Mouse (Mus musculus) forebrain, postnatal 0 days (tissue): ENCODE measurements at regions not wholly inside any gene's neighbourhood (a gene's known extent, or its start where the extent isn't known, plus 50 kb on each side); places are given as distances from the start of the nearest gene placed in this dataset.

Experiments
- ATAC-seq: fragments of 200-750 bp; cut with Nextera tagmentation; 2 replicates; pipeline ENCODE4 v1.8.0; 2017; ENCODE audit warnings: mild to moderate bottlenecking, moderate library complexity
- DNase-seq: peaks from one replicate; pipeline ENCODE4 v3.0.0-alpha.2; 2015
- H3K27ac ChIP-seq: fragments of 300-500 bp; sonication (generic); 2 replicates; pipeline ENCODE4 v1.5.1; 2014; ENCODE audit warnings: low read depth, mild to moderate bottlenecking, antibody characterized with exemption, low read length, moderate library complexity, mixed read lengths
- H3K27me3 ChIP-seq: fragments of 300-500 bp; sonication (generic); 2 replicates; pipeline ENCODE4 v1.6.1; 2014; ENCODE audit warnings: mild to moderate bottlenecking, low read length, mixed read lengths; ENCODE audit not compliant: insufficient read depth
- H3K36me3 ChIP-seq: fragments of 300-500 bp; sonication (generic); 2 replicates; pipeline ENCODE4 v1.6.1; 2014; ENCODE audit warnings: mild to moderate bottlenecking, moderate library complexity; ENCODE audit not compliant: insufficient read depth
- H3K4me1 ChIP-seq: fragments of 300-500 bp; sonication (generic); 2 replicates; pipeline ENCODE4 v1.6.1; 2014; ENCODE audit warnings: antibody characterized with exemption; ENCODE audit not compliant: insufficient read depth
- H3K4me2 ChIP-seq: fragments of 300-500 bp; sonication (generic); 2 replicates; pipeline ENCODE4 v1.6.1; 2014; ENCODE audit warnings: low read depth, mild to moderate bottlenecking, moderate library complexity
- H3K4me3 ChIP-seq: fragments of 300-500 bp; sonication (generic); 2 replicates; pipeline ENCODE4 v1.5.1; 2014; ENCODE audit warnings: low read depth, low read length, mixed read lengths
- H3K9ac ChIP-seq: fragments of 300-500 bp; sonication (generic); 2 replicates; pipeline ENCODE4 v1.6.1; 2014; ENCODE audit warnings: mild to moderate bottlenecking
- H3K9me3 ChIP-seq: fragments of 300-500 bp; sonication (generic); 2 replicates; pipeline ENCODE4 v1.6.1; 2016; ENCODE audit warnings: low read length
- CTCF ChIP-seq: sonication (generic); IDR thresholded peaks from 2 replicates; pipeline ENCODE4 v1.5.1; 2016; ENCODE audit warnings: antibody characterized with exemption, control low read depth, low read depth
- WGBS: fragments of 180-500 bp; shearing (Covaris S2); extraction: QIAGEN DNeasy Blood & Tissue Kit; methylation state at CpG from one replicate; pipeline ENCODE4 v1.1.7; 2014; 5-methylcytosine and 5-hydroxymethylcytosine counted together

DNA sequence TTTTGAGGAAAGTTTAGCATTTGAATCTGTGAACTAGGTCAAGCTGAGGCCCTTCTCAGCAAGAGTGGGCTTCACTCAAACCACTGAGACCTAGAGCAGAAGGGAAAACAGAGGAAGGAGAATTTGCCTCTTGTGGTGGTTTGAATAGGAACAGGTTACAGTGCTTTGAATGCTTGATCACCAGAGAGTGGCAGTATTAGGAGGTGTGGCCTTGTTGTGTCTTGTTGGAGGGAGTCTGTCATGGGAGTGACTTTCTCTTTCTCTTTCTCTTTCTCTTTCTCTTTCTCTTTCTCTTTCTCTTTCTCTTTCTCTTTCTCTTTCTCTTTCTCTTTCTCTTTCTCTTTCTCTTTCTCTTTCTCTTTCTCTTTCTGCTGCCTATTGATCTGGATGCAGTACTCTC lies 94.0 kb upstream of the Ralgapa2 start:
- no peak overlapping the region for H3K4me3 ChIP-seq
- DNase-seq (no peak), ATAC-seq (no peak)
- H3K4me1 ChIP-seq = no peaks in the 10 kb centered on the region
- no peak overlapping the region for H3K4me2 ChIP-seq
- no peaks in the 10 kb centered on the region for H3K27me3 ChIP-seq
- H3K9me3 ChIP-seq = no peaks in the 10 kb centered on the region
- no peak overlapping the region for H3K27ac ChIP-seq
- no peaks in the 10 kb centered on the region for H3K36me3 ChIP-seq
- H3K9ac ChIP-seq = no peak overlapping the region
- no peak for TF ChIP-seq CTCF

DNA sequence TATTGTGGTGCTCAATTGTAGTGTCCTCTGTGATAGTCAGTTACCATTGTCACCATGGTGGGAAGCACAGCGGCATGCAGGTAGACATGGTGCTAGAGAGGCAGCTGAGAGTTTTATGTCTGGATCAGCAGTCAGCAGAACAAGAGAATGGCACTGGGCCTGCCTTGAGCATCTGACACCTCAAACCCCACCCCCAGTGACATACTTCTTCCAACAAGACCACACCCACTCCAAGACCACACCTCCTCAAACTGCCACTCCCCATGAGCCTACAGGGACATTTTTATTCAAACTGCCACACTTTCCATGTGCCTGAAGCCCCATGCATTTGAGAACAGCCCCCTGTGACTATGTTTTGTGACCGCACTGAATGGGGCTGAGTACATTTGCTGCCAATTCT lies 98.8 kb upstream of the Ralgapa2 start:
- no peaks in the 10 kb centered on the region; the same call in 1 of the 2 replicates for H3K4me1 ChIP-seq
- no peak for TF ChIP-seq CTCF
- WGBS = 97% methylated on average over 2 of the region's 2 CpGs
- no peak overlapping the region for H3K9ac ChIP-seq
- H3K36me3 ChIP-seq = no peaks in the 10 kb centered on the region
- H3K27ac ChIP-seq = no peak overlapping the region
- DNase-seq = no peak
- no peak for ATAC-seq
- no peaks in the 10 kb centered on the region for H3K9me3 ChIP-seq
- H3K4me3 ChIP-seq = no peak overlapping the region
- no peak overlapping the region for H3K4me2 ChIP-seq
- no peaks in the 10 kb centered on the region for H3K27me3 ChIP-seq

DNA sequence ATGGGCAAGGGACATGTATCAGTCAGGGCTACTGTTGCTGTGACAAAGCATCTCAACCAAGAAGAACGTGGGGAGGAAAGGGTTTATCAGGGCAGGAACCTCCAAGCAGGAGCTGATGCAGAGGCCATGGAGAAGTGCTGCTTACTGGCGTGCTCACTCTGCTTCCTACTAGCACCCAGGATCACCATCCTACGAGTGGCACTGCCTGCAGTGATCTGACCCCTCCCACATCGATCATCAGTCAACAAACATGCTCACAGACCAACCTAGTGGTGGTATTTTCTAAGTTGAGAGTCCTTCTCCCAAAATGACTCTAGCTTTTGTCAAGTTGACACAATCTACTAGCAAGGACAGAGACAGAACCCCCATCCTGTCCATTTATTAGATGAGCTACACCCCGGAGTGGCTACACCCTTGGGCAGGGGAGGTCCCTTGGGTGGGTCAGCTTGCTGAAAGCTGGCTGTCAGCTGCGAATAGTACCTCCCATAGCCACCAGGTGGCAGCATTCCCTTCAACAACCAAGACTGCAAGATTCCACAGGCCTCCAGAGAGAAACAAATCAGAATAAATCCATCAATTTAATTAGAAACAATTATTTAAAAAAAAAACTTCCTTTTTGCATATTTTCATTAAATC lies 99.9 kb upstream of the Ralgapa2 start:
- Histone ChIP-seq H3K4me2 (no peak overlapping the region), H3K9ac (no peak overlapping the region), H3K4me3 (no peak overlapping the region), H3K27ac (no peak overlapping the region), H3K27me3 (no peaks in the 10 kb centered on the region), H3K36me3 (no peaks in the 10 kb centered on the region), H3K4me1 (no peaks in the 10 kb centered on the region; the same call in 1 of the 2 replicates), H3K9me3 (no peaks in the 10 kb centered on the region)
- peak; percentile 83 for DNase-seq
- peak; percentile 64; the same call in 1 of the 2 replicates for ATAC-seq
- peak; percentile 86 for TF ChIP-seq CTCF
- 39% methylated on average over 6 of the region's 6 CpGs for WGBS

DNA sequence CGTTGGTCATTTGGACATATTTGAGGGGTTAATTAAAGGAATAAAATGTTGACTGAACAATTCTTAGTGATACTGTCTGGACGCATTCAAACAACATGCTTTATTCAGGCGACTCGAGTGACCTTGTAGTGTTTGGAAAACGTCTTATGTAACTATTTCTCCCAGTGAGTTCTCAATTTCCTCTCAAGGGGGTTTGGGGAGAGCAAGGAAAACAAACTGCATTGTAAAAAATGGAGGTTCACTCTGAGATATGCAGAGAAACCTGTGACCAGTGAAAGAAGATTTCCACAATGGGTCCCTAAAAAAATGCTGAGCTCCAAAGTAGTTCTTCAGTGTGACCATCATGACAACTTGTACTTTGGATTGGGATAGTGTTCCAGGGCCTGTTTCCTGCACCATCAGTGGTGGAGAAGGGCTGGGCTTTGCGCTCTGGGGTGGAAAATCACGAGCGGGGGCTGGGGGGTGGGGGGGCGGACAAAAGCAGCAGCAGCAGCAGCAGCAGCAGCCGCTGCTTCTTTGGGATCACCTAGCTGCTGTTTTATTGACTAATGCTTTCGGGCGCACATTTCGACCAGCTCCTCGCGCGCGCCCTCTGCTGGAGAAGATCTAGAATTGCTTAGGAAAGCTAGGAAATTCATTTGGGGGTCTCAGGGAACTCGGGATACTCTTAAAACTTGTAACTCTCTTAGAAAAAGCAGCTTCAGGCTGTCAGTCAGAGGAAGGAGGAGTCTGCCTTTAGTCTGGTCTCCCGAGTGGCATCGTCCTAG lies 100.6 kb upstream of the Ralgapa2 start:
- ATAC-seq (0 out of 2 replicates have a peak, but pooled peaks have one; percentile 18), DNase-seq (peak; percentile 64)
- no peak overlapping the region for H3K9ac ChIP-seq
- no peak overlapping the region for H3K4me3 ChIP-seq
- H3K27ac ChIP-seq = no peak overlapping the region
- H3K4me1 ChIP-seq = no peaks in the 10 kb centered on the region; the same call in 1 of the 2 replicates
- H3K36me3 ChIP-seq = no peaks in the 10 kb centered on the region
- H3K27me3 ChIP-seq = no peaks in the 10 kb centered on the region
- WGBS = 5% methylated on average over 20 of the region's 20 CpGs
- no peaks in the 10 kb centered on the region for H3K9me3 ChIP-seq
- peak overlapping the region; percentile 48 for H3K4me2 ChIP-seq
- TF ChIP-seq CTCF = peak; percentile 82

DNA sequence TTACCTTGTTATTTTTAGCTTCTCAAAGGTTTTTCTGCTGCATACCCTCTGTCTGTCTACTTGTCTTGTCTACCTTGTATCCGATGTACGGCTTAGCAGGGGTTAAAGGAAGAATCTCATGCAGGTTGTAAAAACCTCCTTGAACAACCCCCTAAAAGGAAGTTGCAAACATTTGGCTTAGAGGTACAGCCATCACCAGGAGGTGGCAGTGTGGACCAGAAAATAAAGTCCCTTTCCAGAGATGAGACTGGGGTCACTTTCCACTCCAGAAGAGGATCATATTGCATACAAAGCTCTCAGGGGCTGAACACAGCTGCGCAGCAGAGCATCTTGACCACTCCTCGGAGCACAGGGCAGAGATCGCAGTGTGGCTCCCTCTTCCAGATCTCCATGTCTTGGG lies 109.0 kb upstream of the Ralgapa2 start:
- TF ChIP-seq CTCF = peak; percentile 80
- peak; percentile 73 for DNase-seq

DNA sequence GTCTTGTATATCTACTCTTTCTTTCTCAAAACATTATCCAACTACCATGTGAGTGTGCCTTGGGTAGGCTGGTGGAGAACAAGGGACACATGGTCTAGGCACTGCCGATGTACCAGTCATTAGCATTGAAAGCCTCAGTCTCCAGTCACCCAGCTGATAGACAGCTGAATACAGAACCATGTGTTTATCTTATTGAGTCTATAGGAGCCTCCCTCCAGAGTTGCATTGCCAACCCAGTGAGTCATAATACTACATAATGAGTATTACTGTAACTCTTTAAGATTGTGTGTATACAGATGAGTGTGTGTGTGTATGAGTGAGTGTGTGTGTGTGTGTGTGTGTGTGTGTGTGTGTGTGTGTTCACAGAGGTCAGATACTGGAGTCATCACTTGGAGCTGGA lies 110.9 kb upstream of the Ralgapa2 start:
- H3K4me1 ChIP-seq = no peaks in the 10 kb centered on the region
- no peak for TF ChIP-seq CTCF
- no peak overlapping the region for H3K9ac ChIP-seq
- H3K4me2 ChIP-seq = no peak overlapping the region
- whole genome bisulfite sequencing = 68% methylated on average over 1 of the region's 1 CpGs
- no peak for DNase-seq
- ATAC-seq = no peak
- H3K27ac ChIP-seq = no peak overlapping the region
- H3K9me3 ChIP-seq = no peaks in the 10 kb centered on the region
- no peaks in the 10 kb centered on the region for H3K27me3 ChIP-seq
- H3K36me3 ChIP-seq = no peaks in the 10 kb centered on the region
- no peak overlapping the region for H3K4me3 ChIP-seq

More for the DNA sequence above, 109.0 kb upstream of the Ralgapa2 start:
- H3K36me3 ChIP-seq = no peaks in the 10 kb centered on the region
- 12% methylated on average over 5 of the region's 5 CpGs for WGBS
- no peaks in the 10 kb centered on the region for H3K27me3 ChIP-seq
- H3K9me3 ChIP-seq = no peaks in the 10 kb centered on the region
- H3K4me3 ChIP-seq = no peak overlapping the region
- H3K4me2 ChIP-seq = no peak overlapping the region
- peak; percentile 55; the same call in 1 of the 2 replicates for ATAC-seq
- H3K27ac ChIP-seq = no peak overlapping the region
- no peak overlapping the region for H3K9ac ChIP-seq
- no peaks in the 10 kb centered on the region for H3K4me1 ChIP-seq

DNA sequence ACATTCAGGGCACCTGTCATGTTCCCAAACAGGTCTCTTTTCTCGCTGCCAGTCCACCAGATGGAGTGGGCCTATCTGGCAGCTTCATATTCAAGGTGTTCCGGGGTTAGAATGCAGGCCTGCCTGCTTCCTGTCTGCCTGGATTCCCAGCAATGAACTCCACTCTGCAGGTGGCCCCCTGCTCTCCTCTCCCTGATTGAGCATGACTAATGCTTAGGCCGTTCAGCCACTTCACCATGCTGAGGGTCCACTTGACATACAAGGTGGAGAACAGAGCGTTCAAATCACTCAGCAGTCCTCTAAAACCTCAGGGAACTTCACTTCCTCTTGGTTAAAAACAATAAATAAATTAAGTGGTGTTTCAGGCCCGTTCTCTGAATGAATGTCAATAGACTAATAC lies 112.1 kb upstream of the Ralgapa2 start:
- no peak for TF ChIP-seq CTCF
- DNase-seq = no peak
- Histone ChIP-seq H3K4me2 (no peak overlapping the region), H3K27ac (no peak overlapping the region), H3K36me3 (no peaks in the 10 kb centered on the region), H3K9ac (no peak overlapping the region), H3K4me3 (no peak overlapping the region), H3K9me3 (no peaks in the 10 kb centered on the region), H3K27me3 (no peaks in the 10 kb centered on the region), H3K4me1 (no peaks in the 10 kb centered on the region)
- WGBS = 58% methylated on average over 5 of the region's 5 CpGs
- no peak for ATAC-seq
